Mouse (Mus musculus): ENCODE results near the gene Stum.
A peak's percentile ranks its signal among the peaks of the same experiment; 100 is the strongest.

Stum gene

GRCm38 (mm10) chr1:180499766-180500165, 16.5 kb upstream of the Stum start:
- DNase-seq (ENCODE audit: low read depth, low spot score): no peak

- no peak for DNase-seq (ENCODE audit: low read depth, low spot score)
These were observed 9.5 kb upstream of the Stum start for GRCm38 (mm10) chr1:180492777-180493176.

- no peak for DNase-seq (ENCODE audit: low read depth, low spot score)
These were observed 2.0 kb upstream of the Stum start for GRCm38 (mm10) chr1:180485346-180485745.

- no peak for DNase-seq (ENCODE audit: low read depth, low spot score)
These were observed 385 bp downstream of the Stum start for GRCm38 (mm10) chr1:180482840-180483398.

- no peak for DNase-seq (ENCODE audit: low read depth, low spot score)
These were observed 1.3 kb downstream of the Stum start for GRCm38 (mm10) chr1:180481956-180482355.

GRCm38 (mm10) chr1:180481331-180481730, 2.0 kb downstream of the Stum start:
- no peak for DNase-seq (ENCODE audit: low read depth, low spot score)

- no peak for DNase-seq (ENCODE audit: low read depth, low spot score)
These were observed 3.0 kb downstream of the Stum start for GRCm38 (mm10) chr1:180480325-180480724.

- no peak for DNase-seq (ENCODE audit: low read depth, low spot score)
These were observed 9.7 kb downstream of the Stum start for GRCm38 (mm10) chr1:180473566-180473965.

- DNase-seq (ENCODE audit: low read depth, low spot score): no peak
These were observed 15.3 kb downstream of the Stum start for GRCm38 (mm10) chr1:180468004-180468403.

GRCm38 (mm10) chr1:180465620-180466019, 17.7 kb downstream of the Stum start:
- DNase-seq (ENCODE audit: low read depth, low spot score): no peak

GRCm38 (mm10) chr1:180464357-180464756, 18.9 kb downstream of the Stum start:
- no peak for DNase-seq (ENCODE audit: low read depth, low spot score)

- DNase-seq (ENCODE audit: low read depth, low spot score): no peak
These were observed 20.3 kb downstream of the Stum start for GRCm38 (mm10) chr1:180462983-180463475.

- DNase-seq (ENCODE audit: low read depth, low spot score): no peak
These were observed 20.9 kb downstream of the Stum start for GRCm38 (mm10) chr1:180462396-180462795.

- no peak for DNase-seq (ENCODE audit: low read depth, low spot score)
These were observed 22.6 kb downstream of the Stum start for GRCm38 (mm10) chr1:180460721-180461120.

GRCm38 (mm10) chr1:180458680-180459079, 24.6 kb downstream of the Stum start:
- DNase-seq (ENCODE audit: low read depth, low spot score): no peak

- no peak for DNase-seq (ENCODE audit: low read depth, low spot score)
These were observed 25.0 kb downstream of the Stum start for GRCm38 (mm10) chr1:180458274-180458673.

GRCm38 (mm10) chr1:180449641-180450040, 33.7 kb downstream of the Stum start:
- no peak for DNase-seq (ENCODE audit: low read depth, low spot score)

- no peak for DNase-seq (ENCODE audit: low read depth, low spot score)
These were observed 38.9 kb downstream of the Stum start for GRCm38 (mm10) chr1:180444411-180444810.

GRCm38 (mm10) chr1:180439496-180439895, 43.8 kb downstream of the Stum start:
- DNase-seq (ENCODE audit: low read depth, low spot score): no peak

GRCm38 (mm10) chr1:180434925-180435324, 48.4 kb downstream of the Stum start:
- no peak for DNase-seq (ENCODE audit: low read depth, low spot score)

- DNase-seq (ENCODE audit: low read depth, low spot score): peak; percentile 82
These were observed 49.3 kb downstream of the Stum start for GRCm38 (mm10) chr1:180433796-180434566.

- DNase-seq (ENCODE audit: low read depth, low spot score): no peak
These were observed 50.2 kb downstream of the Stum start for GRCm38 (mm10) chr1:180433098-180433538.

- DNase-seq (ENCODE audit: low read depth, low spot score): no peak
These were observed 51.5 kb downstream of the Stum start for GRCm38 (mm10) chr1:180431833-180432232.

Measured in retina, postnatal 7 days (tissue).